Mouse (Mus musculus) 3134 (cell line): Measurements from ENCODE around the gene Vmn1r25.
"Not testable (repeated sequence)": the region's sequence is repeated elsewhere in the genome, so short reads cannot be mapped to it uniquely, and the experiment has no call there.

Source experiments
- DNase-seq: peaks from one replicate; pipeline ENCODE4 v3.0.0-alpha.2; 2011; ENCODE audit warnings: low spot score; ENCODE audit not compliant: insufficient read length; ENCODE audit errors: extremely low read depth

The Vmn1r25 gene

DNA sequence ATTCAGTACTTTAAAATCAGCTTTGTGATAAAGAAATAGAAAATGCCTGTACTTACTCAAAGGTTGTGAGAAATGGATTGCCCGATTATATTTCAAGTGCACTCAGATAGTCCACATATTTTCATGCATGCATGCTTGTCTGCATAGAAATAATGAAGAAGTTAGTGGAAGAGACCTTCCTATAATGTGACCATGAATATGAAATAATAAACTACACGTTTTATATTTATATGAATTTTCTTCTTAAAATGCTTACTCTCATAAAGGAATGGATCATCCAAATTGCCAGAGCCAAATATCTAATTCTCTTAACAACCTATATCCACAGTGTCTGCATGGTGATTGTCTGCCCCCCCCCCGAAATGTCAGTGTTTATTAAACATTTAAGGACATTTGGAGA lies at the start of gene Vmn1r25:
Vmn1r25 (minus strand) TSS at position 101 of the 400 bp plus-strand sequence.
- no peak for DNase-seq

DNA sequence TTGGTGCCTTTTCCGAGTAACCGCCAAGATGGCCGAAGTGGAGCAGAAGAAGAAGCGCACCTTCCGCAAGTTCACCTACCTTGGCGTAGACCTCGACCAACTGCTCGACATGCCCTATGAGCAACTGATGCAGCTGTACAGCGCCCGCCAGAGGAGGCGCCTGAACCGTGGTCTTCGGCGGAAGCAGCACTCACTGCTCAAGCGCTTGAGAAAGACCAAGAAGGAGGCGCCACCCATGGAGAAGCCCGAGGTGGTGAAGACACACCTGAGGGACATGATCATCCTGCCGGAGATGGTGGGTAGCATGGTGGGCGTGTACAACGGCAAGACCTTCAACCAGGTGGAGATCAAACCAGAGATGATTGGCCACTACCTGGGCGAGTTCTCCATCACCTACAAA lies 36.9 kb upstream of the Vmn1r25 start:
- DNase-seq: not testable (repeated sequence)

DNA sequence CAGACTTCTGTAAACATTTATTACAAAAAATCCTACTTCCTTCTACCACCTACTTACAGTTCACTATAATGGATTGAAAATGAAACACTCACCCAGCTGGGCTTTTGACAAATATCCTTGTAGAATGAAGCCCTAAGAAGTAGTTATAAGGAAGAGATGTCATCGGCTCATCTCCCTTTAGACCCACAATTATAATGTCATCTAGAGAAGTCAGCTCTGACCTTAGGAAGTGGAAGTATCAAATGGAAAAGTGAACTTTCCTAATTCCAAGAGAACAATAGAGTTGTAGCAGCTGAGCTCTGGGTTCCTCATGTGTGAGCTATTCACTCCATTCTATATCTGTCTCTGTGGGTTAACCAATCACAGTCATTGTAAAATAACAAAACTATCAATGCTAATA lies 34.4 kb upstream of the Vmn1r25 start, which contains the start of gene Vmn1r26:
Vmn1r26 (minus strand) TSS at position 101 of the 400 bp plus-strand sequence.
- DNase-seq: no peak

DNA sequence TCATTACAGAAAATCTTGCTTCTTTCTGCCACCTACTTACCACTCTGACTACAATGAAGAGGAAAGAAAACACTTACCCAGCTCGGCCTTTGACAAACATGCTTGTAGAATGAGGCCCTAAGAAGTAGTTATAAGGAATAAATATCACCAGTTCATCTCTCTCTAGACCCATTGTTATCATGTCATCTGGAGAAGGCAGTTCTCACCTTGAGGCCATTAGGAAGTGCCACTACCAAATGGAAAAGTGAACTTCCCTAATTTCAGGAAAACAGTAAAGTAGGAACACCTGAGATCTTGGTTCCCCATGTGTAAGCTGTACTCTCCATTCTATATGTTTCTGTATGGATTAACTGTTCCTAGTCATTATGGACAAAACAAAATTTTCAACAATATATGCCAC lies 19.2 kb downstream of the Vmn1r25 start, which contains the start of gene Vmn1r24:
Vmn1r24 (minus strand) TSS at position 101 of the 400 bp plus-strand sequence.
- DNase-seq: not testable (repeated sequence)
